Mouse (Mus musculus) liver, embryonic 11.5 days (tissue): ENCODE results near the gene Wrap53. TPM values are rescaled to one million over a fixed set of nuclear protein-coding genes. Genes with fewer than 3 reads are reported as not detected.

Source experiments
- ATAC-seq: fragments of 200-750 bp; cut with Nextera tagmentation; replicated peaks from 2 replicates; pipeline ENCODE4 v1.8.0; 2017; ENCODE audit warnings: moderate number of reproducible peaks, mild to moderate bottlenecking, moderate TSS enrichment, moderate library complexity; ENCODE audit not compliant: low FRiP score
- DNase-seq: peaks from one replicate; pipeline ENCODE4 v3.0.0-alpha.2; 2017; ENCODE audit warnings: low spot score
- H3K27ac ChIP-seq: fragments of 300-500 bp; sonication (generic); 2 replicates; pipeline ENCODE4 v1.5.1; 2014; ENCODE audit warnings: mild to moderate bottlenecking, low read depth, low read length, control low read depth
- H3K27me3 ChIP-seq: fragments of 300-500 bp; sonication (generic); replicated peaks from 2 replicates; pipeline ENCODE4 v1.6.1; 2014; ENCODE audit warnings: low read length, mixed read lengths; ENCODE audit not compliant: control insufficient read depth, insufficient read depth
- H3K36me3 ChIP-seq: fragments of 300-500 bp; sonication (generic); 2 replicates; pipeline ENCODE4 v1.6.1; 2014; ENCODE audit warnings: mild to moderate bottlenecking, low read length, moderate library complexity, mixed read lengths; ENCODE audit not compliant: control insufficient read depth, insufficient read depth
- H3K4me1 ChIP-seq: fragments of 300-500 bp; sonication (generic); replicated peaks from 2 replicates; pipeline ENCODE4 v1.6.1; 2014; ENCODE audit warnings: low read length, mixed read lengths; ENCODE audit not compliant: control insufficient read depth, insufficient read depth
- H3K4me2 ChIP-seq: fragments of 300-500 bp; sonication (generic); 2 replicates; pipeline ENCODE4 v1.6.1; 2014; ENCODE audit warnings: mild to moderate bottlenecking, control low read depth, moderate library complexity
- H3K4me3 ChIP-seq: fragments of 300-500 bp; sonication (generic); 2 replicates; pipeline ENCODE4 v1.5.1; 2014; ENCODE audit warnings: low read depth, low read length, control low read depth
- H3K9ac ChIP-seq: fragments of 300-500 bp; sonication (generic); 2 replicates; pipeline ENCODE4 v1.6.1; 2014; ENCODE audit warnings: low read depth, low read length, control low read depth
- H3K9me3 ChIP-seq: fragments of 300-500 bp; sonication (generic); 2 replicates; pipeline ENCODE4 v1.6.1; 2016; ENCODE audit warnings: low read length, inconsistent platforms, mixed read lengths; ENCODE audit not compliant: control insufficient read depth
- WGBS: fragments of 180-500 bp; shearing (Covaris S2); extraction: QIAGEN DNeasy Blood & Tissue Kit; methylation state at CpG from one replicate; pipeline ENCODE4 v1.1.7; 2014; 5-methylcytosine and 5-hydroxymethylcytosine counted together
- polyA plus RNA-seq: library from polyadenylated mRNA; unstranded; fragments of >200 nt; fragmentation: Nextera tagmentation; extraction: Ambion mirVana; gene quantifications from 2 replicates; pipeline ENCODE4 v1.2.1, GENCODE M21; 2014

Gene Wrap53
- polyA plus RNA-seq, 1 experiment from 2014 or later, result 39.3 TPM

GRCm38 (mm10) chr11:69592799-69593198, 12.7 kb upstream of the Wrap53 start:
- WGBS, result 70% methylated on average over 4 of the region's 4 CpGs
- H3K36me3 ChIP-seq, result peaks cover 35% of the 10 kb centered on the region
- no peak overlapping the region for H3K4me3 ChIP-seq
- no peak for ATAC-seq
- no peak overlapping the region for H3K4me2 ChIP-seq
- peaks cover 38% of the 10 kb centered on the region for H3K4me1 ChIP-seq
- no peaks in the 10 kb centered on the region for H3K9me3 ChIP-seq
- no peaks in the 10 kb centered on the region for H3K27me3 ChIP-seq
- DNase-seq, result no peak
- peak overlapping the region; percentile 76 for H3K27ac ChIP-seq
- no peak overlapping the region for H3K9ac ChIP-seq

DNA sequence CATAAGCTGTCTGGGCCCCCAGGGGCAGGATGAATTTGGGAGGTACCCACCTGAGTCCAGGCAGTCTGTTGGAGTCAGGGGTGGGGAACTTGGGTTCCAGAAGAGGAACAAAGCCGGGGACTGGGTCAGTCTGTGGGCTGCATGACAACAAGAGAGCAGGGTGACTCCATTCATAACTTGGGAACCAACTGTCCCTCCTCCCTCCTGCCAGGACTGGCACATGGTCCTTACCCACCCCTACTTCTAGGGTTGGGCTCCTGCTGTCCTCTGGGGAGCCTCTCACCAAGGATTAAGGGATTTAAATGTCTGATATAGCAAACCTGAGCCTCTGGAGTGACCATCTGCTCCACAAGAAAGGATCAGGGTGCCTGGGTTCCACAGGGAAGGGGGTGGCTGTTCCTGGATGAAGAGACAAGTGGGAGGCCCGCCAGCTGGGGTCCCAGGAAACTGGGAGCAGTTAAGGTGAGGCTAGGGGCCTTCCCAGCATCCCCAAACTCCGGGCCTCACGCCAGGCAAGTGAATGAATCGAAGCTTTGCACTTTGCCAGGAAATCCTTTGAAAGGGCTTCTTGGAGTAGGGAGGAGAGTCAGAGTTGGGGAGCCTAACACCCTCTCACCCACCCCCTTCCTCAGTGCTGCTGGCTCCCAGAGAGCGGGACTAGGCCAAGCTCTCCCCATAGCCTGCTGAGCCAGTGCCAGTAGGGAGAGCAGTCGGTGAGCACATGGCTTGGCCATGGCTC, 12.0 kb upstream of the Wrap53 start:
- no peak overlapping the region for H3K4me2 ChIP-seq
- H3K4me1 ChIP-seq, result peaks cover 40% of the 10 kb centered on the region
- peaks cover 41% of the 10 kb centered on the region for H3K36me3 ChIP-seq
- 0 out of 2 replicates have a peak overlapping the region, but pooled peaks have one; percentile 6 for H3K9ac ChIP-seq
- H3K4me3 ChIP-seq, result no peak overlapping the region
- no peaks in the 10 kb centered on the region for H3K27me3 ChIP-seq
- H3K27ac ChIP-seq, result peak overlapping the region; percentile 76
- H3K9me3 ChIP-seq, result no peaks in the 10 kb centered on the region
- DNase-seq (no peak), ATAC-seq (no peak)
- WGBS, result 81% methylated on average over 7 of the region's 7 CpGs

- no peak overlapping the region for H3K9ac ChIP-seq
- H3K9me3 ChIP-seq, result no peaks in the 10 kb centered on the region
- peaks cover 43% of the 10 kb centered on the region for H3K36me3 ChIP-seq
- WGBS, result 81% methylated on average over 3 of the region's 3 CpGs
- ATAC-seq (no peak), DNase-seq (no peak)
- H3K4me3 ChIP-seq, result no peak overlapping the region
- peak overlapping the region; percentile 33; the same call in 1 of the 2 replicates for H3K27ac ChIP-seq
- H3K27me3 ChIP-seq, result no peaks in the 10 kb centered on the region
- no peak overlapping the region for H3K4me2 ChIP-seq
- peaks cover 45% of the 10 kb centered on the region for H3K4me1 ChIP-seq
These were observed 11.4 kb upstream of the Wrap53 start for GRCm38 (mm10) chr11:69591424-69591823.

- no peaks in the 10 kb centered on the region for H3K27me3 ChIP-seq
- H3K36me3 ChIP-seq, result peaks cover 43% of the 10 kb centered on the region
- H3K9ac ChIP-seq, result no peak overlapping the region
- ATAC-seq (peak; percentile 56), DNase-seq (no peak)
- no peak overlapping the region for H3K4me3 ChIP-seq
- peak overlapping the region; percentile 33 for H3K27ac ChIP-seq
- no peaks in the 10 kb centered on the region for H3K9me3 ChIP-seq
- WGBS, result 81% methylated on average over 8 of the region's 8 CpGs
- peak overlapping the region; percentile 58 for H3K4me2 ChIP-seq
- H3K4me1 ChIP-seq, result peaks cover 52% of the 10 kb centered on the region
These were observed 10.6 kb upstream of the Wrap53 start for GRCm38 (mm10) chr11:69590622-69591021.

DNA sequence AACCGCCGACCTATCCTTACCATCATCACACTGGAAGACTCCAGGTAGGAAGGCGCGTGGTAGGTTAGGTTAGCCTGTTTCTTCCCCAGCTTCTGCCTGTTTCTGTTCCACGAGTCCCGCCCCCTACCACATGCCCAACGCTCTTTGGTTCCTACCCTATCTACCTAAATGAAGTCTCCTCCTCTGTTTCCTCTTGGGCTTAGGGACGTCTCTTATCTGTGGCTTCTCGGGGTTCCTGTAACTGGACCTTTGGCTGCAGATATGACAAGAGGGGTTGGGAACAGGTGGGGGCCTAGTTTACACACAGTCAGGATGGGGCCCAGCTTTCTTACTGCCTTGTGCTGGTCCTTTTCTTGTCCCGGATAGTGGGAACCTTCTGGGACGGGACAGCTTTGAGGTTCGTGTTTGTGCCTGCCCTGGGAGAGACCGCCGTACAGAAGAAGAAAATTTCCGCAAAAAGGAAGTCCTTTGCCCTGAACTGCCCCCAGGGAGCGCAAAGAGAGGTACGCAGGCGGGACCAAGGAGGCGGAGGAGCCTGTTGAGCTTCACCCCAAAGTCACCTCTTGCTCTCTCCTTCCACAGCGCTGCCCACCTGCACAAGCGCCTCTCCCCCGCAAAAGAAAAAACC, 9.3 kb upstream of the Wrap53 start:
- DNase-seq (no peak), ATAC-seq (peak; percentile 83)
- Histone ChIP-seq H3K9ac (peak overlapping the region; percentile 47; the same call in 1 of the 2 replicates), H3K4me3 (peak overlapping the region; percentile 28), H3K4me2 (peak overlapping the region; percentile 58), H3K27me3 (no peaks in the 10 kb centered on the region), H3K27ac (peak overlapping the region; percentile 77), H3K36me3 (peaks cover 43% of the 10 kb centered on the region), H3K9me3 (no peaks in the 10 kb centered on the region), H3K4me1 (peaks cover 65% of the 10 kb centered on the region)
- 64% methylated on average over 22 of the region's 22 CpGs for whole genome bisulfite sequencing

GRCm38 (mm10) chr11:69585718-69586325, 5.8 kb upstream of the Wrap53 start:
- ATAC-seq (peak; percentile 78), DNase-seq (no peak)
- Histone ChIP-seq H3K27ac (peak overlapping the region; percentile 83), H3K27me3 (no peaks in the 10 kb centered on the region), H3K9ac (peak overlapping the region; percentile 21; the same call in 1 of the 2 replicates), H3K36me3 (peaks cover 31% of the 10 kb centered on the region), H3K4me2 (peak overlapping the region; percentile 62), H3K4me1 (peaks cover 64% of the 10 kb centered on the region), H3K4me3 (peak overlapping the region; percentile 18; the same call in 1 of the 2 replicates), H3K9me3 (no peaks in the 10 kb centered on the region)
- WGBS, result 41% methylated on average over 7 of the region's 7 CpGs

- H3K9ac ChIP-seq, result peak overlapping the region; percentile 47
- no peaks in the 10 kb centered on the region for H3K27me3 ChIP-seq
- H3K4me2 ChIP-seq, result peak overlapping the region; percentile 62
- ATAC-seq (no peak), DNase-seq (no peak)
- 89% methylated on average over 13 of the region's 13 CpGs for WGBS
- H3K36me3 ChIP-seq, result peaks cover 30% of the 10 kb centered on the region
- H3K27ac ChIP-seq, result peak overlapping the region; percentile 83
- peak overlapping the region; percentile 1; the same call in 1 of the 2 replicates for H3K4me3 ChIP-seq
- H3K9me3 ChIP-seq, result no peaks in the 10 kb centered on the region
- H3K4me1 ChIP-seq, result peaks cover 57% of the 10 kb centered on the region
These were observed 4.9 kb upstream of the Wrap53 start for GRCm38 (mm10) chr11:69584937-69585336.

- peak overlapping the region; percentile 83 for H3K27ac ChIP-seq
- ATAC-seq (no peak), DNase-seq (no peak)
- 77% methylated on average over 7 of the region's 7 CpGs for WGBS
- H3K9me3 ChIP-seq, result no peaks in the 10 kb centered on the region
- peak overlapping the region; percentile 62 for H3K4me2 ChIP-seq
- H3K4me1 ChIP-seq, result peaks cover 50% of the 10 kb centered on the region
- no peaks in the 10 kb centered on the region for H3K27me3 ChIP-seq
- H3K4me3 ChIP-seq, result no peak overlapping the region
- H3K9ac ChIP-seq, result no peak overlapping the region
- H3K36me3 ChIP-seq, result peaks cover 20% of the 10 kb centered on the region
These were observed 4.0 kb upstream of the Wrap53 start for GRCm38 (mm10) chr11:69584008-69584407.
